Mouse (Mus musculus) hindbrain, postnatal 0 days (tissue): ENCODE measurements at regions not wholly inside any gene's neighbourhood (a gene's known extent, or its start where the extent isn't known, plus 50 kb on each side); places are given as distances from the start of the nearest gene placed in this dataset.
A peak's percentile ranks its signal among the peaks of the same experiment; 100 is the strongest.

Experiments used
- ATAC-seq: fragments of 200-750 bp; cut with Nextera tagmentation; 2 replicates; pipeline ENCODE4 v1.8.0; 2017; ENCODE audit warnings: mild to moderate bottlenecking, moderate TSS enrichment, moderate library complexity
- DNase-seq: peaks from one replicate; pipeline ENCODE4 v3.0.0-alpha.2; 2015; ENCODE audit warnings: low spot score
- H3K27ac ChIP-seq: fragments of 300-500 bp; sonication (generic); 2 replicates; pipeline ENCODE4 v1.5.1; 2014; ENCODE audit warnings: mild to moderate bottlenecking
- H3K27me3 ChIP-seq: fragments of 300-500 bp; sonication (generic); 2 replicates; pipeline ENCODE4 v1.6.1; 2014; ENCODE audit warnings: low read length, mixed read lengths; ENCODE audit not compliant: insufficient read depth
- H3K36me3 ChIP-seq: fragments of 300-500 bp; sonication (generic); 2 replicates; pipeline ENCODE4 v1.6.1; 2014; ENCODE audit warnings: low read length, mixed read lengths; ENCODE audit not compliant: insufficient read depth
- H3K4me1 ChIP-seq: fragments of 300-500 bp; sonication (generic); 2 replicates; pipeline ENCODE4 v1.6.1; 2014; ENCODE audit warnings: antibody characterized with exemption, low read length, mixed read lengths; ENCODE audit not compliant: insufficient read depth
- H3K4me2 ChIP-seq: fragments of 300-500 bp; sonication (generic); 2 replicates; pipeline ENCODE4 v1.6.1; 2014; ENCODE audit warnings: low read depth, mild to moderate bottlenecking, low read length, moderate library complexity, mixed read lengths
- H3K4me3 ChIP-seq: fragments of 300-500 bp; sonication (generic); 2 replicates; pipeline ENCODE4 v1.5.1; 2014; ENCODE audit warnings: low read length
- H3K9ac ChIP-seq: fragments of 300-500 bp; sonication (generic); replicated peaks from 2 replicates; pipeline ENCODE4 v1.6.1; 2014; ENCODE audit warnings: mild to moderate bottlenecking, low read length, moderate library complexity, mixed read lengths
- H3K9me3 ChIP-seq: fragments of 300-500 bp; sonication (generic); 2 replicates; pipeline ENCODE4 v1.6.1; 2016; ENCODE audit warnings: low read length, mixed read lengths
- CTCF ChIP-seq: IDR thresholded peaks from 2 replicates; pipeline ENCODE4 v1.5.1; 2016; ENCODE audit warnings: antibody characterized with exemption, control low read depth, low read depth
- WGBS: fragments of 180-500 bp; shearing (Covaris S2); extraction: QIAGEN DNeasy Blood & Tissue Kit; methylation state at CpG from one replicate; pipeline ENCODE4 v1.1.7; 2014; 5-methylcytosine and 5-hydroxymethylcytosine counted together

GRCm38 (mm10) chr11:64253517-64254385 lies 174.5 kb upstream of the Cox10 start:
- no peak for TF ChIP-seq CTCF
- Histone ChIP-seq H3K4me1 (no peaks in the 10 kb centered on the region), H3K9me3 (no peaks in the 10 kb centered on the region), H3K4me2 (no peak overlapping the region), H3K9ac (no peak overlapping the region), H3K27ac (no peak overlapping the region), H3K4me3 (no peak overlapping the region), H3K27me3 (no peaks in the 10 kb centered on the region), H3K36me3 (no peaks in the 10 kb centered on the region)
- ATAC-seq (no peak), DNase-seq (no peak)
- WGBS: 70% methylated on average over 7 of the region's 7 CpGs

- DNase-seq: no peak
- Histone ChIP-seq H3K27ac (no peak overlapping the region), H3K9ac (no peak overlapping the region), H3K9me3 (no peaks in the 10 kb centered on the region), H3K4me1 (no peaks in the 10 kb centered on the region), H3K4me3 (no peak overlapping the region), H3K27me3 (no peaks in the 10 kb centered on the region), H3K36me3 (no peaks in the 10 kb centered on the region), H3K4me2 (no peak overlapping the region)
- no peak for TF ChIP-seq CTCF
- 76% methylated on average over 4 of the region's 4 CpGs for WGBS
- ATAC-seq: no peak
Observed at GRCm38 (mm10) chr11:64236873-64237272, 157.6 kb upstream of the Cox10 start.

- no peak for ATAC-seq
- TF ChIP-seq CTCF: peak; percentile 28
- H3K4me1 ChIP-seq: no peaks in the 10 kb centered on the region
- DNase-seq: no peak
- H3K36me3 ChIP-seq: no peaks in the 10 kb centered on the region
- WGBS: 89% methylated on average over 4 of the region's 4 CpGs
- no peak overlapping the region for H3K27ac ChIP-seq
- no peaks in the 10 kb centered on the region; the same call in 1 of the 2 replicates for H3K9me3 ChIP-seq
- H3K4me2 ChIP-seq: no peak overlapping the region
- H3K9ac ChIP-seq: no peak overlapping the region
- no peak overlapping the region for H3K4me3 ChIP-seq
- H3K27me3 ChIP-seq: no peaks in the 10 kb centered on the region
Observed at GRCm38 (mm10) chr11:64230071-64230470, 150.8 kb upstream of the Cox10 start.

- peak; percentile 22; the same call in 1 of the 2 replicates for TF ChIP-seq CTCF
- Histone ChIP-seq H3K4me1 (no peaks in the 10 kb centered on the region), H3K9ac (no peak overlapping the region), H3K27ac (no peak overlapping the region), H3K36me3 (no peaks in the 10 kb centered on the region), H3K4me3 (no peak overlapping the region), H3K9me3 (no peaks in the 10 kb centered on the region), H3K4me2 (no peak overlapping the region), H3K27me3 (no peaks in the 10 kb centered on the region)
- DNase-seq (no peak), ATAC-seq (no peak)
- 89% methylated on average over 4 of the region's 4 CpGs for WGBS
Observed at GRCm38 (mm10) chr11:64220888-64221287, 141.6 kb upstream of the Cox10 start.

- Histone ChIP-seq H3K4me2 (no peak overlapping the region), H3K4me1 (no peaks in the 10 kb centered on the region), H3K4me3 (no peak overlapping the region), H3K9me3 (no peaks in the 10 kb centered on the region), H3K27ac (no peak overlapping the region), H3K27me3 (no peaks in the 10 kb centered on the region), H3K36me3 (no peaks in the 10 kb centered on the region), H3K9ac (no peak overlapping the region)
- peak; percentile 43 for DNase-seq
- no peak for ATAC-seq
- no peak for TF ChIP-seq CTCF
- 49% methylated on average over 2 of the region's 2 CpGs for WGBS
Observed at GRCm38 (mm10) chr11:64217181-64217580, 137.9 kb upstream of the Cox10 start.

- no peak overlapping the region for H3K9ac ChIP-seq
- no peak for DNase-seq
- H3K4me3 ChIP-seq: no peak overlapping the region
- no peaks in the 10 kb centered on the region for H3K9me3 ChIP-seq
- H3K4me1 ChIP-seq: no peaks in the 10 kb centered on the region
- no peak overlapping the region for H3K4me2 ChIP-seq
- no peaks in the 10 kb centered on the region for H3K27me3 ChIP-seq
- no peak for TF ChIP-seq CTCF
- H3K36me3 ChIP-seq: no peaks in the 10 kb centered on the region
- no peak for ATAC-seq
- H3K27ac ChIP-seq: no peak overlapping the region
- WGBS: 61% methylated on average over 3 of the region's 3 CpGs
Observed at GRCm38 (mm10) chr11:64210916-64211315, 131.6 kb upstream of the Cox10 start.

GRCm38 (mm10) chr11:64208306-64208705 lies 129.0 kb upstream of the Cox10 start:
- no peaks in the 10 kb centered on the region for H3K4me1 ChIP-seq
- no peak overlapping the region for H3K9ac ChIP-seq
- no peaks in the 10 kb centered on the region for H3K27me3 ChIP-seq
- TF ChIP-seq CTCF: no peak
- H3K4me2 ChIP-seq: no peak overlapping the region
- 44% methylated on average over 2 of the region's 2 CpGs for WGBS
- no peak for ATAC-seq
- H3K36me3 ChIP-seq: no peaks in the 10 kb centered on the region
- DNase-seq: no peak
- H3K27ac ChIP-seq: no peak overlapping the region
- H3K4me3 ChIP-seq: no peak overlapping the region
- H3K9me3 ChIP-seq: no peaks in the 10 kb centered on the region
